Mouse (Mus musculus) ZHBTc4 (cell line): ENCODE measurements around the gene Txn2.

Experiments used
- DNase-seq: peaks from one replicate; pipeline ENCODE4 v3.0.0-alpha.2; 2011; ENCODE audit warnings: low read depth, low spot score

The Txn2 gene

DNA sequence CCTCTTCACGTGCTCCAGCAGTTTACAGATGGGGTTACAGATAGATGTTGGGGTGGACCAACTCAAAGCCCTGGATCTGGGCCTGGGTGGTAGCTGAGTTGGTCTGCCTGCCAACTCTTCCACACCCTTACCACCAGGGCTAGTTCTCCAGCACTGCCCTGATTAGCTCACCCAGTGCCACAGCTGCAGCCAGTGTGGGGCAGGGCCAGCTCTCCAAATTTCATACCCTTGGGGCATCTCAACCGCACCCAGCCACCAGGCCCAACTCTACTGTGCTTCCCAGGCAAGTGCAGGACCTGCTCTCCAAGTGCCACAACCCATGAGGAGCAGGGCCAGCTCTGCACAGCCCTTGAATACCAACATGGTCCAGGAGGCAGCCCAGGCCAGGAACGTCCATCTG lies 49.0 kb downstream of the Txn2 start:
- DNase-seq = no peak

DNA sequence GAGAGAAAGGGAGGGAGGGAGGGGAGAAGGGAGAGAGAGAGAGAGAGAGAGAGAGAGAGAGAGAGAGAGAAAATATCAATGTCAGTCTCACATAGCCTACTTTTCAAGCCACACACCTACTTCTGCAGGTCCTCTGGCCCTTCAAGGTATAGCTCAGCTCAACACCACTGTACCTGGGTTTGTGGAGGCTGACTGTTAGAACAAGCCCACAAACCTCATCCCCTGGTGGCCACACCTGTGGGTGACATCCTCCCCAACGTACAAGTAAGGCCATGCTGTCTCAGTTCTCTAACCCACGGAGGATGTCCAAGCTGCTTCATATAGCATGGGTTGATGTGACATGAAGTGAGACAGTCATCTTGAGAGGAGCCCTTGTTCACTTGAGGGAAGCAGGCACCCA lies 51.6 kb downstream of the Txn2 start:
- no peak for DNase-seq

DNA sequence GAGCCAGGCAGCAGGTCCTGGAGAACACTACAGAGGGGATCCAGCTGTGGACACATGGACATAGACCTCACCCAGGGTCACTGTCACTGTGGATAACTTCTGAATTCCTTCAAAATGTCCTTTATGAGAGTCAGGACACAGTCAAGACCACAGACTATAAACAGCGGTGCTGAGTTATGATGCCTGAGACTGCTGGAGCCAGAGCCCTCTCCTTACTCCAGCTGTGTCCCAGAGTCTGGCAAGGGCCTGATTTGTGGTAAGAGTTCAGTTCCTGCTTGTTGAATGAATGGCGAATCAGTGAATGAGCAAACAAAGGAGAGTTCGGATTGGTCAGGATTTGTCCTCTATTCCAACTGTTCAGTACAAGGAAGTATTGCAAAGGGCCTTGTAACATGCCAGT lies 52.1 kb downstream of the Txn2 start:
- DNase-seq = no peak

DNA sequence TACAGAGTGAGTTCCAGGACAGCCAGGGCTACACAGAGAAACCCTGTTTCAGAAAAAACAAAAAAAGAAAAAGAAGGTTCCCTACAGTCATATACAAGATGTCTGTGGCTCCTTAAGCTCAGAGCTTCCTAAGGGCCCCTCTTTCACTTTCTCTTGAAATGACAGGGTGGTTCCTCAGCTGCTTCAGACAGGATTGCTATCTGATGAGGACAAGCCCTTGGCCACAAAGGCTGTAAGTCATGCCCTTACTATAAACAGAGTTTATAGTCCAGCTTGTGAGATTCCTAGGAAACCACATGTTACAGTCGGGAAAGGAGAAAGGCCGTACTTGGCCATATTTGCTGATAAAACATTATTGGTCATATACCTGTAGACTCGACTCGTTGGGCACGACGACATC lies 52.9 kb downstream of the Txn2 start:
- no peak for DNase-seq

DNA sequence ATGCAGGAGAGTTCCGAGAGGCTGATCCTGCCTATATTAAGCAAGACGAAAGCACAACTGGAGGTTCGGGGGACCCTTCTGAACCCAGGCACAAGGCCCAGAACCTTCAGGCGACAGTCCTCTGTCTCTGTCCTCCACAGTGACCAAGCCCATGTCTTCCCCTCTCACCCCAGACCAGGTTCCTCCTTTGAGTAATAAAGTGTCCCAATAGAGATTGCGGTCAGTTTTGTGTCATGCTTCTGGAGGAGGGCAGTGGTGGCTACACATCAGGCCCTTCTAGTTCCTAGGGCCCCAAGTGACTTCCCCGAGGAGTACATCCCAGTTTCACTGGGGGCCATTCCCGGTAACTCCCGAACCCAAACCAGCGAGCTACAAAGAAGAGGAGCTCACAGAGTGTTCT lies 54.0 kb downstream of the Txn2 start:
- no peak for DNase-seq

DNA sequence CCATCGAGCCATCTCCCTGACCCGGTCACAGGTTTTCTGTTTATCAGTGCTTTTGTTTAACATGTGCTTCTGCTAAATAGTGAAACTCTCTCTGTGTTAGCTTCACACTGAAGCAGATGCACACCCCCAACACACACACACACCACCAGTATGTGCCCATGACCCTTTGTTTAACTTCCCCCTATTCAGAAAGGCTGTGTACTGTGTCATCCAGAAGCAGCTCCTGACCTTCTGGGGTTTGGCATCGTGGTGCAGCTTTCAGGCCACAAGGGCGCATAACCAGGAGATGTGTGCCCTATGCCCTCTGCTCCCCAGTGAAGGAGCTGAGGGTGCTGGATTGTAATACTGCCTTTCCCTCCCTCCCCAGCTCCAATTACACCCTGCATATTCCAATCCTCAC lies 54.5 kb downstream of the Txn2 start:
- no peak for DNase-seq

DNA sequence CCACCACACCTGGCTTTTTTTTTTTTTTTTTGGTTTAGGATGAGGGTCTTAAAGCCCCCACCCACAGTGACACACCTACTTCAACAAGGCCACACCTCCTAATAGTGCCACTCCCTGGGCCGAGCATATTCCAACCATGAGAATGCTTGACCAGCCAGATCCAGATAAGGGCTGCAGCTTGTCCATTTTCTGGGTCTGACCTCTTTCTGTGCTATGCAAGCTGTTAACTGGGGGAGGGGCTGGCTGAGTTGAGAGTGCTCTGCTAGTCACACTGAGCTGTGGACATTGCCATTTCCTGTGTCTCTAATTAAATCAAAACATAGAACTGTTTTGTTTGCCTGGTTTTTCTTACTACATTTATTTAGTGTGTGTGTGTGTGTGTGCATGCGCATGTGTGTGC lies 55.2 kb downstream of the Txn2 start:
- DNase-seq = peak; percentile 73

DNA sequence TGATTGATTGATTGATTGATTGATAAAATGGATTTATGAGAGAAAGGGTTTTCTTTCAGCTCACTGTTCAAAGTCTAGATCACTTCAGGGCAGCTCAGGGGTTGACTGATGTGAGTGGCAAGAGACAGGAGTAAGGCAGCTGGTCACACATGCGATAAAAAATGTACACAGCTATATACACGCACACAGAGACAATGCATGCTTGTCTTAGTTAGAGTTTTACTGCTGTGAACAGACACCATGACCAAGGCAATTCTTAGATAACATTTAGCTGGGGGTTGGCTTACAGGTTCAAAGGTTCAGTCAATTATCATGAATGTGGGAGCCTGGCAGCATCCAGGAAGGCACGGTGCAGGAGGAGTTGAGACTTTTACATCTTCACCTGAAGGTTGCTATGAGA lies 55.8 kb downstream of the Txn2 start:
- DNase-seq = no peak

DNA sequence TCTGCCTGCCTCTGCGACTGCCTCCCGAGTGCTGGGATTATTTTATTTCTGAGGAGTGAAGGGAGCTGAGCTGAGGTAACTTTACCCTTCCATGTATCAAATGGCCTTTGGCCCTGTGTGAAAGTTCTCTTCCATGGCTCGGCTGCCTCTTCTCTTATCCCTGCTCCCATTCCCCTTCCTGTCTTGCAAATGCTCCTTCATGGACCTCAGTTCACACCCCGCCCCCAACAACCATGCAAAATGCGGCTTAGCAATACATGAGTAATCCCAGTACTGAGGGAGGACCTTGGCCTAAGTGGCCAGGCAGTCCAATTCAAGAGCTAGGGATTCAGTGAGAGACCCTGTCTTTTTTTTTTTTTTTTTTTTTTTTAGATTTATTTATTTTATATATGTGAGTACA lies 60.5 kb downstream of the Txn2 start:
- no peak for DNase-seq

DNA sequence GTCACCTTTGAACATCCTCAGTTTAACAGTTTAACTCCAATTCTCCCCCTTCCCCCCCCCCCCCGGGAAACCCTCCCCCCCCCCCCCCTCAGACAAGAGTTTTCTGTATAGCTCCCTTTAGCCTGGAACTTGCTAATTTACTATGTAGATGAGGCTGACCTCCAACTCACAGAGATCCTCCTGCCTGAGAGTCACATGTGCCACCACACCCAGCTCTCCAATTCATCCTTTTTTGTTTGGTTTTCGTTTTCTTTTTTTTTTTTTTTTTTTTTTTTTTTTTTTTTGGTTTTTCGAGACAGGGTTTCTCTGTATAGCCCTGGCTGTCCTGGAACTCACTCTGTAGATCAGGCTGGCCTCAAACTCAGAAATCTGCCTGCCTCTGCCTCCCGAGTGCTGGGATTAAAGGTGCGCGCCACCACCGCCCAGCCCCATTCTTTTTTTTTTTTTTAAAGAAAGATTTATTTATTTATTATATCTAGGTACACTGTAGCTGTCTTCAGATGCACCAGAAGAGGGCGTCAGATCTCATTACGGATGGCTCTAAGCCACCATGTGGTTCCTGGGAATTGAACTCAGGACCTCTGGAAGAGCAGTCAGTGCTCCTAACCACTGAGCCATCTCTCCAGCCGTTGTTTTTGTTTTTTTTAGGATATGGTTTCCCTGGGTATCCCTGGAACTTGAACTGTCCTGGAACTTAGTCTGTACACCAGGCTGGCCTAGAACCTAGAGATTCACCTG lies 61.4 kb downstream of the Txn2 start:
- DNase-seq = peak; percentile 84

DNA sequence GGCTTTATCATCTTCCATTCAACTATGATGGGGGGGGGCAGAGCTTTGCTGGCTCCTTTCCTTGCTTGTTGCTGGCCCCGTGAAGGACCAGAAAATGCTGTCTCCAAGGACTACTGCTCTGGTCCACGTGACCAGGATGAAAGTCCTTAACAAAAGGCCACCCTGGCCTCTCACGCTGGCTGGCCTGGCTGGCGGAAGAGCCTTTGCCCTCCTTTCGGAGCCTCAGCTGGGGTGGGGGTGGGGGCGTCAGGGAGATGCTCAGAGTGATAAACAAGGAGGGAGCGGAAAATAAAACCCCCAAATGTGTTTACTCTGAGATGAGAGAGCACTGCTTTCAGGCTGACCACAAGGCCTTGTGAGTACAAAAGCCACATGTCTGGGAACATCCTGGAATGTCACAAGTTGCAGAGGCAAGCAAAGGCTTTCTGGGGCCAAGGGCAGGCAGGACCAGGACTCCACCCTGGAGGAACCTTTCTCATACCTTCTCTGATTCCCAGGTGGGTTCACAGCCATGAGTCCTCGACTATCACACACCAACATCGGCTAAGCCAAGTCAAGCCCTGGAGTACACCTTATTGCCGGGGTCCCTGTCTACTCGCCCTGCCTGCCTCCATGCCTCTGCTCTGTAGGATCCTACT lies 62.1 kb downstream of the Txn2 start:
- peak; percentile 84 for DNase-seq
